Mouse (Mus musculus): Measurements from ENCODE around the gene Fcho2. TPM values are rescaled to one million over a fixed set of nuclear protein-coding genes. Genes with fewer than 3 reads are reported as not detected.

Gene Fcho2
- total and polyA plus RNA-seq, 3 experiments, result 3.0 to 9.0 (median 5.6) TPM

DNA sequence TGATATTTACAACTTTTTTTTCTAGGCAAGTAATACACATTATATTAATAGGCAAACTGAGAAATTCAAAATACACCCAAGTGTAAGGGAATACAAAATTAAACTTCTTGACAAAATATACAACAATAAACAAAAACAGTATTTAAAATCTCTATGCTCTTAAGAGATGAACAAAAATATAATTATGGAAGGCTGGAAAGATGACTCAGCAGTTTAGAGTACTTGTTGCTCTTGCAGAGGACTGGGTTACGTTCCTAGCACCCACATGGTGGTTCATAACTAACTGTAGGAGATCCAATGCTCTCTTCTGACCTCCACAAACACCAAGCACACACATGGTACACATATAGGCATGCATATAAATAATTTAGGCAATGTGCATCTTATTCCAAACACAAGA is 22.4 kb downstream of the Fcho2 start:
- Histone ChIP-seq H3K27ac (ENCODE audit: insufficient read depth, low read depth) (no peak overlapping the region), H3K27me3 (replicated peaks) (no peaks in the 10 kb centered on the region), H3K4me2 (ENCODE audit: insufficient read depth, low read depth, poor library complexity, severe bottlenecking) (no peak overlapping the region), H3K36me3 (replicated peaks in 1 of 2; ENCODE audit: control insufficient read depth in 1 of 2, insufficient read depth in 1 of 2, low read length in 1 of 2) (peaks cover 11 to 28% of the 10 kb centered on the region in 2 experiments), H3K9ac (ENCODE audit: insufficient read depth, low read depth) (no peak overlapping the region), H3K79me2 (replicated peaks; ENCODE audit: control insufficient read depth, extremely low read depth, insufficient read depth, poor library complexity, severe bottlenecking) (no peaks in the 10 kb centered on the region), H3K4me1 (ENCODE audit: control insufficient read depth in 1 of 2, insufficient read depth in 2 of 2) (peaks cover 0 to 2% of the 10 kb centered on the region in 2 experiments; a peak in 1 of 4 replicates), H3K4me3 (replicated peaks in 1 of 3; ENCODE audit: low read depth in 2 of 3, low read length in 2 of 3, poor library complexity in 1 of 3) (no peak overlapping the region), H3K9me3 (replicated peaks; ENCODE audit: low read length) (no peaks in the 10 kb centered on the region)
- in situ Hi-C loops (cut with MboI; ENCODE audit: low pct_ligation_motif_present, low pct_unique_long_range_greater_than_20kb, low sequenced_read_pairs), result no loop called here
- no peak for DNase-seq (ENCODE audit: extremely low read depth)
- TF ChIP-seq MAFK (IDR thresholded peaks at IDR 0.05; ENCODE audit: insufficient replicate concordance, low read length) (peak; percentile 84), USF1 (IDR thresholded peaks at IDR 0.05; ENCODE audit: low read depth, low read length) (no peak)
- dilution Hi-C loops (cut with MboI; ENCODE audit: extremely low pct_ligation_motif_present, extremely low pct_unique_long_range_greater_than_20kb, low sequenced_read_pairs), result no loop called here

DNA sequence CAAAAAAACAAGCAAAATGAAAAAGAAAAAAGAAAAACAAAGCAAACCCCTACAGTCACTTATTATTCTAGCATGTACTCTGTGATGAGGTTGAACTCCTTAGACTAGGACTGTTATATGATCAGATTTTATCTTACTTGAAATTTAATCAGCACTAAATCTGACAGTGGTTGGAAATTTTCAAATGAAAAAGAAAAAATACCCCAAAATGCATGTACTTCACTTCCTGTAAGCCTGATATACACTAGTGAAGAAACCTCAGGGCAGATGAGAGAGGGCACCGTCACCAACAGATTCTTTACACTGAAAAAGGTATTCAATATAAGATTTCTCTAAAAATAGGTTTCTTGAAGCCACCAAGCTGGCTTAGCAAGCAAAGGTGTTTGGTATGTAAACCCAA is 23.6 kb downstream of the Fcho2 start:
- H3K36me3 ChIP-seq (replicated peaks in 1 of 2; ENCODE audit: control insufficient read depth in 1 of 2, insufficient read depth in 1 of 2, low read length in 1 of 2), result peaks cover 8 to 27% of the 10 kb centered on the region in 2 experiments

DNA sequence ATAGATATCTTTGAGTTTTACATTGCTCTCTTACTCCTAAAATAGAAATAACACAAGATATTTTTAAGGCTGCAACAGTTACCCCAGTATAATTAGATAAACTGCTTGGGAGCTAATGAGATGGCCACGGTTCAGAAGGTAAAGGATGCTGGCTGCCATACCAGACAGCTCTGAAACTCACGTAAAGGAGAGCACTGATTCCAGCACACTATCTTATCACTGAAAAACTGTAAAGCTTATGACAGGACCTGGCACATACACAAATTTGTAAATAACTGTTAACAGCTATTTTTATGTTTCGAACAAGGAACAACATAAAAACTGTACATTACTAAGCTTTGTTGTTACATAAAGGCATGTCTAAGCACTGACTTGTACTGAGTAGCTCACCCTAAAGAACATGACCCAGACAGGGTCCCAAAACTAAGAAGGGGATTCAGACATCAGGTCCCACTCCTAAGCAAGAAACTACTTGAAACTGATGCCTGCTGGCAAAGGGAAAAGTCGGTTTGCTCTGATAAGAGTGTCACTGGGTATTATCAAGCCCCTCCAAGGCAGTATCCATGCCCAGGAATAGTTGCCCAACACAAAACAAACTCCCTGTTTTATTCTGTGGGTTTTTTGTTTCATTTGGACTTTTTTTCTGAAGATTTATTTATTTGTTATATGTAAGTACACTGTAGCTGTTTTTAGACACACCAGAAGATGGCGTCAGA is 28.1 kb downstream of the Fcho2 start:
- Histone ChIP-seq H3K27me3 (replicated peaks) (no peaks in the 10 kb centered on the region), H3K4me1 (ENCODE audit: control insufficient read depth in 1 of 2, insufficient read depth in 2 of 2) (peaks cover 0 to 3% of the 10 kb centered on the region in 2 experiments; a peak in 2 of 4 replicates), H3K27ac (ENCODE audit: insufficient read depth, low read depth) (no peak overlapping the region), H3K9me3 (replicated peaks; ENCODE audit: low read length) (no peaks in the 10 kb centered on the region), H3K4me3 (replicated peaks in 1 of 3; ENCODE audit: low read depth in 2 of 3, low read length in 2 of 3, poor library complexity in 1 of 3) (no peak overlapping the region), H3K36me3 (replicated peaks in 1 of 2; ENCODE audit: control insufficient read depth in 1 of 2, insufficient read depth in 1 of 2, low read length in 1 of 2) (peaks cover 12 to 39% of the 10 kb centered on the region in 2 experiments), H3K79me2 (replicated peaks; ENCODE audit: control insufficient read depth, extremely low read depth, insufficient read depth, poor library complexity, severe bottlenecking) (no peaks in the 10 kb centered on the region), H3K4me2 (ENCODE audit: insufficient read depth, low read depth, poor library complexity, severe bottlenecking) (no peak overlapping the region), H3K9ac (ENCODE audit: insufficient read depth, low read depth) (no peak overlapping the region)
- in situ Hi-C loops (cut with MboI; ENCODE audit: low pct_ligation_motif_present, low pct_unique_long_range_greater_than_20kb, low sequenced_read_pairs) (no loop called here), dilution Hi-C loops (cut with MboI; ENCODE audit: extremely low pct_ligation_motif_present, extremely low pct_unique_long_range_greater_than_20kb, low sequenced_read_pairs) (no loop called here)
- TF ChIP-seq CHD1 (IDR thresholded peaks at IDR 0.05; ENCODE audit: low read depth, low read length) (no peak), ZMIZ1 (IDR thresholded peaks at IDR 0.05; ENCODE audit: low read depth, low read length) (no peak), IRF4 (IDR thresholded peaks at IDR 0.05; ENCODE audit: low read depth, low read length) (no peak), NELFE (IDR thresholded peaks at IDR 0.05; ENCODE audit: low read depth, low read length) (no peak), KAT2A (IDR thresholded peaks at IDR 0.05; ENCODE audit: insufficient replicate concordance, low read length) (no peak), CTCF (conservative IDR thresholded peaks at IDR 0.05 in 1 of 2, IDR thresholded peaks at IDR 0.05 in 1 of 2; ENCODE audit: low read depth in 2 of 2, low read length in 2 of 2) (no peak), JUND (conservative IDR thresholded peaks at IDR 0.05; ENCODE audit: low read depth, low read length) (no peak), ZC3H11A (IDR thresholded peaks at IDR 0.05; ENCODE audit: low read depth, low read length) (no peak), HCFC1 (IDR thresholded peaks at IDR 0.05; ENCODE audit: low read depth, low read length) (no peak)
- no peak for DNase-seq (ENCODE audit: extremely low read depth)

More for the DNA sequence above, 23.6 kb downstream of the Fcho2 start:
- no peak overlapping the region for H3K4me3 ChIP-seq (replicated peaks in 1 of 3; ENCODE audit: low read depth in 2 of 3, low read length in 2 of 3, poor library complexity in 1 of 3)
- H3K9ac ChIP-seq (ENCODE audit: insufficient read depth, low read depth), result no peak overlapping the region
- TF ChIP-seq ZMIZ1 (IDR thresholded peaks at IDR 0.05; ENCODE audit: low read depth, low read length) (no peak), ETS1 (conservative IDR thresholded peaks at IDR 0.05; ENCODE audit: low read depth, low read length) (no peak), USF2 (conservative IDR thresholded peaks at IDR 0.05; ENCODE audit: low read depth, low read length) (no peak), ZC3H11A (IDR thresholded peaks at IDR 0.05; ENCODE audit: low read depth, low read length) (no peak), CTCF (conservative IDR thresholded peaks at IDR 0.05 in 1 of 2, IDR thresholded peaks at IDR 0.05 in 1 of 2; ENCODE audit: low read depth in 2 of 2, low read length in 2 of 2) (no peak), CHD2 (IDR thresholded peaks at IDR 0.05; ENCODE audit: low read length) (no peak), MAFK (IDR thresholded peaks at IDR 0.05; ENCODE audit: insufficient replicate concordance, low read length) (no peak), TBP (conservative IDR thresholded peaks at IDR 0.05; ENCODE audit: low read depth, low read length) (no peak), MAZ (IDR thresholded peaks at IDR 0.05; ENCODE audit: low read depth, low read length) (no peak), UBTF (IDR thresholded peaks at IDR 0.05; ENCODE audit: low read depth, low read length) (no peak), EP300 (IDR thresholded peaks at IDR 0.05; ENCODE audit: low read length) (no peak), KAT2A (IDR thresholded peaks at IDR 0.05; ENCODE audit: insufficient replicate concordance, low read length) (no peak)
- peaks cover 0 to 2% of the 10 kb centered on the region in 2 experiments; a peak in 1 of 4 replicates for H3K4me1 ChIP-seq (ENCODE audit: control insufficient read depth in 1 of 2, insufficient read depth in 2 of 2)
- in situ Hi-C loops (cut with MboI; ENCODE audit: low pct_ligation_motif_present, low pct_unique_long_range_greater_than_20kb, low sequenced_read_pairs), result no loop called here
- H3K27me3 ChIP-seq (replicated peaks), result no peaks in the 10 kb centered on the region
- no peak overlapping the region for H3K4me2 ChIP-seq (ENCODE audit: insufficient read depth, low read depth, poor library complexity, severe bottlenecking)
- H3K79me2 ChIP-seq (replicated peaks; ENCODE audit: control insufficient read depth, extremely low read depth, insufficient read depth, poor library complexity, severe bottlenecking), result no peaks in the 10 kb centered on the region
- no peaks in the 10 kb centered on the region for H3K9me3 ChIP-seq (replicated peaks; ENCODE audit: low read length)
- no peak for DNase-seq (ENCODE audit: extremely low read depth)
- H3K27ac ChIP-seq (ENCODE audit: insufficient read depth, low read depth), result no peak overlapping the region
- dilution Hi-C loops (cut with MboI; ENCODE audit: extremely low pct_ligation_motif_present, extremely low pct_unique_long_range_greater_than_20kb, low sequenced_read_pairs), result no loop called here

Data from CH12.LX (cell line).